Mouse (Mus musculus): ENCODE data around the gene Prmt3. TPM values are rescaled to one million over a fixed set of nuclear protein-coding genes. Genes with fewer than 3 reads are reported as not detected.

Prmt3 gene
- polyA plus RNA-seq, 1 experiment from 2014 or later, result 43.8 TPM

- peaks cover 2% of the 10 kb centered on the region for H3K36me3 ChIP-seq (ENCODE audit: control insufficient read depth, insufficient read depth, low read length)
- H3K9ac ChIP-seq (ENCODE audit: low read length), result no peak overlapping the region
- WGBS, result 95% methylated on average over 3 of the region's 3 CpGs
These were observed 81.7 kb downstream of the Prmt3 start for GRCm38 (mm10) chr7:49859820-49860219.

GRCm38 (mm10) chr7:49861196-49861595, 83.0 kb downstream of the Prmt3 start:
- H3K36me3 ChIP-seq (ENCODE audit: control insufficient read depth, insufficient read depth, low read length), result peaks cover 2% of the 10 kb centered on the region
- 90% methylated on average over 2 of the region's 2 CpGs for WGBS
- H3K4me1 ChIP-seq (replicated peaks; ENCODE audit: control insufficient read depth, insufficient read depth, low read length), result no peaks in the 10 kb centered on the region
- H3K9me3 ChIP-seq (ENCODE audit: control insufficient read depth, low read length), result no peaks in the 10 kb centered on the region
- H3K4me3 ChIP-seq (ENCODE audit: low read length), result no peak overlapping the region
- no peak overlapping the region for H3K9ac ChIP-seq (ENCODE audit: low read length)
- H3K4me2 ChIP-seq (ENCODE audit: low read depth, low read length), result no peak overlapping the region
- no peak for ATAC-seq (ENCODE audit: low read depth)
- no peak overlapping the region for H3K27ac ChIP-seq (ENCODE audit: low read length)
- H3K27me3 ChIP-seq (ENCODE audit: control insufficient read depth, insufficient read depth, low read depth, low read length), result no peaks in the 10 kb centered on the region

More at GRCm38 (mm10) chr7:49859820-49860219, 81.7 kb downstream of the Prmt3 start:
- H3K27me3 ChIP-seq (ENCODE audit: control insufficient read depth, insufficient read depth, low read depth, low read length), result no peaks in the 10 kb centered on the region
- H3K4me3 ChIP-seq (ENCODE audit: low read length), result no peak overlapping the region
- H3K27ac ChIP-seq (ENCODE audit: low read length), result no peak overlapping the region
- no peak for ATAC-seq (ENCODE audit: low read depth)
- no peaks in the 10 kb centered on the region for H3K4me1 ChIP-seq (replicated peaks; ENCODE audit: control insufficient read depth, insufficient read depth, low read length)
- H3K9me3 ChIP-seq (ENCODE audit: control insufficient read depth, low read length), result no peaks in the 10 kb centered on the region
- H3K4me2 ChIP-seq (ENCODE audit: low read depth, low read length), result no peak overlapping the region

DNA sequence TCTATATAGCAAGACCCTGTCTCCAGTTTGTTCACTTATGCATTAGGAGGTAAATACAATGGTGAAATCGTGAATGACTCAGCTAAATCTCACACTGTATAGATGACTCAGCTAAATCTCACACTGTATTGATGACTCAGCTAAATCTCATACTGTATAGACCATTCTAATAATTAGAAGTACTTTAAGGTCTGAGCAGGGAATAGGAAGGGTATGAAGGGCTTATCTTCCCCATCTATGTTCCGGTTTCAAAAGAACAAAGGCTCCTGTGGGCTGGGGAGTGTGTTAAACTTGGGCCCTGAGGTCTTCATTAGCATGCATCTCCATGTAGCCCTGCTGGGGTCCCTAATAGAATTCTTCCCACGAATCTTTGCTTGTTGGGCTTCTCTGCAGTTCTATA, 85.6 kb downstream of the Prmt3 start:
- no peaks in the 10 kb centered on the region; the same call in 1 of the 2 replicates for H3K36me3 ChIP-seq (ENCODE audit: control insufficient read depth, insufficient read depth, low read length)
- WGBS, result 67% methylated on average over 3 of the region's 3 CpGs
- no peak for ATAC-seq (ENCODE audit: low read depth)

GRCm38 (mm10) chr7:49869656-49870055, 91.5 kb downstream of the Prmt3 start:
- Histone ChIP-seq H3K36me3 (ENCODE audit: control insufficient read depth, insufficient read depth, low read length) (no peaks in the 10 kb centered on the region), H3K27me3 (ENCODE audit: control insufficient read depth, insufficient read depth, low read depth, low read length) (no peaks in the 10 kb centered on the region), H3K4me1 (replicated peaks; ENCODE audit: control insufficient read depth, insufficient read depth, low read length) (no peaks in the 10 kb centered on the region), H3K27ac (ENCODE audit: low read length) (no peak overlapping the region), H3K9me3 (ENCODE audit: control insufficient read depth, low read length) (no peaks in the 10 kb centered on the region), H3K4me3 (ENCODE audit: low read length) (no peak overlapping the region), H3K9ac (ENCODE audit: low read length) (no peak overlapping the region), H3K4me2 (ENCODE audit: low read depth, low read length) (no peak overlapping the region)
- 63% methylated on average over 5 of the region's 5 CpGs for WGBS
- no peak for ATAC-seq (ENCODE audit: low read depth)

More for the DNA sequence above, 85.6 kb downstream of the Prmt3 start:
- Histone ChIP-seq H3K9ac (ENCODE audit: low read length) (no peak overlapping the region), H3K4me1 (replicated peaks; ENCODE audit: control insufficient read depth, insufficient read depth, low read length) (no peaks in the 10 kb centered on the region), H3K4me2 (ENCODE audit: low read depth, low read length) (no peak overlapping the region), H3K27ac (ENCODE audit: low read length) (no peak overlapping the region), H3K9me3 (ENCODE audit: control insufficient read depth, low read length) (no peaks in the 10 kb centered on the region), H3K4me3 (ENCODE audit: low read length) (no peak overlapping the region), H3K27me3 (ENCODE audit: control insufficient read depth, insufficient read depth, low read depth, low read length) (no peaks in the 10 kb centered on the region)

GRCm38 (mm10) chr7:49870276-49870675, 92.1 kb downstream of the Prmt3 start:
- Histone ChIP-seq H3K4me3 (ENCODE audit: low read length) (no peak overlapping the region), H3K27ac (ENCODE audit: low read length) (no peak overlapping the region), H3K9me3 (ENCODE audit: control insufficient read depth, low read length) (no peaks in the 10 kb centered on the region), H3K36me3 (ENCODE audit: control insufficient read depth, insufficient read depth, low read length) (no peaks in the 10 kb centered on the region), H3K4me1 (replicated peaks; ENCODE audit: control insufficient read depth, insufficient read depth, low read length) (no peaks in the 10 kb centered on the region), H3K9ac (ENCODE audit: low read length) (no peak overlapping the region), H3K4me2 (ENCODE audit: low read depth, low read length) (no peak overlapping the region), H3K27me3 (ENCODE audit: control insufficient read depth, insufficient read depth, low read depth, low read length) (no peaks in the 10 kb centered on the region)
- no peak for ATAC-seq (ENCODE audit: low read depth)
- WGBS, result 56% methylated on average over 3 of the region's 3 CpGs

- no peak for ATAC-seq (ENCODE audit: low read depth)
These were observed 99.2 kb downstream of the Prmt3 start for GRCm38 (mm10) chr7:49877307-49877706.

GRCm38 (mm10) chr7:49879051-49879450, 100.9 kb downstream of the Prmt3 start:
- Histone ChIP-seq H3K4me1 (replicated peaks; ENCODE audit: control insufficient read depth, insufficient read depth, low read length) (0 out of 2 replicates have a peak, but pooled peaks cover 4% of the 10 kb centered on the region), H3K27me3 (ENCODE audit: control insufficient read depth, insufficient read depth, low read depth, low read length) (no peaks in the 10 kb centered on the region), H3K4me2 (ENCODE audit: low read depth, low read length) (no peak overlapping the region), H3K4me3 (ENCODE audit: low read length) (no peak overlapping the region), H3K36me3 (ENCODE audit: control insufficient read depth, insufficient read depth, low read length) (no peaks in the 10 kb centered on the region), H3K27ac (ENCODE audit: low read length) (no peak overlapping the region), H3K9ac (ENCODE audit: low read length) (no peak overlapping the region), H3K9me3 (ENCODE audit: control insufficient read depth, low read length) (no peaks in the 10 kb centered on the region)
- ATAC-seq (ENCODE audit: low read depth), result no peak
- 80% methylated on average over 13 of the region's 13 CpGs for WGBS

More at GRCm38 (mm10) chr7:49877307-49877706, 99.2 kb downstream of the Prmt3 start:
- Histone ChIP-seq H3K36me3 (ENCODE audit: control insufficient read depth, insufficient read depth, low read length) (no peaks in the 10 kb centered on the region), H3K27me3 (ENCODE audit: control insufficient read depth, insufficient read depth, low read depth, low read length) (no peaks in the 10 kb centered on the region), H3K4me1 (replicated peaks; ENCODE audit: control insufficient read depth, insufficient read depth, low read length) (no peaks in the 10 kb centered on the region), H3K9ac (ENCODE audit: low read length) (no peak overlapping the region), H3K4me3 (ENCODE audit: low read length) (no peak overlapping the region), H3K9me3 (ENCODE audit: control insufficient read depth, low read length) (no peaks in the 10 kb centered on the region), H3K4me2 (ENCODE audit: low read depth, low read length) (no peak overlapping the region), H3K27ac (ENCODE audit: low read length) (no peak overlapping the region)
- 71% methylated on average over 5 of the region's 5 CpGs for WGBS

- ATAC-seq (ENCODE audit: low read depth), result no peak
- Histone ChIP-seq H3K4me1 (replicated peaks; ENCODE audit: control insufficient read depth, insufficient read depth, low read length) (0 out of 2 replicates have a peak, but pooled peaks cover 4% of the 10 kb centered on the region), H3K9ac (ENCODE audit: low read length) (no peak overlapping the region), H3K27ac (ENCODE audit: low read length) (no peak overlapping the region), H3K27me3 (ENCODE audit: control insufficient read depth, insufficient read depth, low read depth, low read length) (no peaks in the 10 kb centered on the region), H3K4me2 (ENCODE audit: low read depth, low read length) (no peak overlapping the region), H3K36me3 (ENCODE audit: control insufficient read depth, insufficient read depth, low read length) (no peaks in the 10 kb centered on the region), H3K9me3 (ENCODE audit: control insufficient read depth, low read length) (no peaks in the 10 kb centered on the region), H3K4me3 (ENCODE audit: low read length) (no peak overlapping the region)
- 63% methylated on average over 8 of the region's 8 CpGs for WGBS
These were observed 102.0 kb downstream of the Prmt3 start for GRCm38 (mm10) chr7:49879998-49880707.

DNA sequence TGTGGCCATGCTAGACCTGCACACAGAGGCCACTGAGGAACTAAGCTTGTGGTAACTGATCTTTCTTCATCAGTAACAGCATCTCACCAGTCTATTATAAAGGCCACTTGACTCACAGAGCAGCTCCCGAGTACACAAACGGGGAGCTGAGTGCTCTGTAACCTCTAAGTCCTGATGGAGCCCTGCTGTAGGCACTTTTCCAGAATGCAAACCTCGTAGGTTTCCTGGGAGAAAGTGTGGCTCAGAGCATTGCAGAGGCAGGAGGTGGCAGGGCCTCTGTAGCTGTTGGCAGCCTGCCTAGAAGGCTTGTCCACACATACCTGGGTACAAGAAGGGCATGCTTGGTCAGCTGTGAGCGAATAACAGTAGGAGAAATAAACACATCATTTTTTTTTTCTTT, 104.1 kb downstream of the Prmt3 start:
- no peak overlapping the region for H3K4me3 ChIP-seq (ENCODE audit: low read length)
- H3K9me3 ChIP-seq (ENCODE audit: control insufficient read depth, low read length), result no peaks in the 10 kb centered on the region
- H3K4me2 ChIP-seq (ENCODE audit: low read depth, low read length), result peak overlapping the region; percentile 15; the same call in 1 of the 2 replicates
- peak; percentile 94 for ATAC-seq (ENCODE audit: low read depth)
- peak overlapping the region; percentile 5; the same call in 1 of the 2 replicates for H3K27ac ChIP-seq (ENCODE audit: low read length)
- no peak overlapping the region for H3K9ac ChIP-seq (ENCODE audit: low read length)
- H3K4me1 ChIP-seq (replicated peaks; ENCODE audit: control insufficient read depth, insufficient read depth, low read length), result 0 out of 2 replicates have a peak, but pooled peaks cover 4% of the 10 kb centered on the region
- H3K36me3 ChIP-seq (ENCODE audit: control insufficient read depth, insufficient read depth, low read length), result no peaks in the 10 kb centered on the region
- WGBS, result 13% methylated on average over 4 of the region's 4 CpGs
- no peaks in the 10 kb centered on the region for H3K27me3 ChIP-seq (ENCODE audit: control insufficient read depth, insufficient read depth, low read depth, low read length)
